Mouse (Mus musculus) R1 (cell line): Measurements from ENCODE around the gene Zic5.

Experiments
- DNase-seq: peaks from one replicate; pipeline ENCODE4 v3.0.0-alpha.2; 2018; ENCODE audit warnings: low read depth, low spot score

Zic5 gene

DNA sequence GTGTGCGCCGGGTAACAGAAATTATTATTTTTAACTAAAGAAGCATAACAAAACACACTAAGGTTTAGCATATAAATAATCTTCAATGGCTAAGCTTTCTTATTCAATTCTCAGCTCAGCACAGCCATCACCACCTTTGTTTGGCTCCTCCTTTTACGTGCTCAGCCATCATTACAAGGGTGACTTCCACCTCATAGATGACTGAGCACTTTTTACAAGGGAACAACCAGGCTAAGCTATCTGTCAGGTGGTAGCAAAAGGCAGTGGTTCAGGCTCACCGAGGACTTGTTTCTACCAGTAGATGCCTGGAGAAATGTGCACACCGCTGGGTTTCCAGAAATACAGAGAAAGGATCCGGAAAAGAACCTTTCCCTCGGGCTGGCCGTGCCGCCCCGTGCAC is 31.4 kb downstream of the Zic5 start:
- peak; percentile 90 for DNase-seq

DNA sequence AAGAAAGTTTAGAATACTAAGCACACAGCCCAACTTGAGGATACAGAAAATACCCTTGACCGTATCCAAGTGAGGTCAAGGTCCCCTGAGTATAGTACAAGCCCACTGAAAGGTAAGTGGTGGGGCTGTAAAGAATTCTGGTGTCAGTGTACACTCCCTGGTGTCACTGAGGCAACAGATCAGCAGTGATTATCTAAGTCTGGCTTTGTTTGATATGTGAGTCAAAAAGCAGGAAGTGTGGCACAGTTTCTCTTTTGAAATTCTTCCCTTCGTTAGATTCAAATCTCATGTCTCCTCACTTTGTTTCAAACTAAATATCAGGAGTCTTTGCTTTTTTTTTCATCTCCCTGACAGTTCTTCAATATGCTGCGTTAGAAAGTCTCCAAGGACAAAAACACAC is 32.9 kb downstream of the Zic5 start:
- peak; percentile 65 for DNase-seq

DNA sequence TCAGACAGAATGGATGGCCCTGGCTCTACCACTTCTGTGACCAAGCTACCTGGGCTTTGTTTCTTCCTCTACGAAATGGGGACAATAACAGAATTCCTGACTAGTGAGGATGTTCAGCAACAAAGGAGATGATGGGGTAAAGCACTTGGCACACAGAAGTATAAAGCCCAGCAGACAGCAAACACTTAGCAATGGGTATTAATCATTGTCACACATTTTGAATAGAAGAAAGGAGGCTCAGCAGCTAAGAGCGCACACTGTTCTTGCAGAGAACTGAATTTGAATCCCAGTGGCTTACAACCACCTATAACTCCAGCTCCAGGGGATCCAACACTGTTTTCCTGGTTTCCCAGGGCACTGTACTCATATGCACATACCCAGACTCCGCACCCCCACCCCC is 37.8 kb downstream of the Zic5 start:
- DNase-seq: no peak

DNA sequence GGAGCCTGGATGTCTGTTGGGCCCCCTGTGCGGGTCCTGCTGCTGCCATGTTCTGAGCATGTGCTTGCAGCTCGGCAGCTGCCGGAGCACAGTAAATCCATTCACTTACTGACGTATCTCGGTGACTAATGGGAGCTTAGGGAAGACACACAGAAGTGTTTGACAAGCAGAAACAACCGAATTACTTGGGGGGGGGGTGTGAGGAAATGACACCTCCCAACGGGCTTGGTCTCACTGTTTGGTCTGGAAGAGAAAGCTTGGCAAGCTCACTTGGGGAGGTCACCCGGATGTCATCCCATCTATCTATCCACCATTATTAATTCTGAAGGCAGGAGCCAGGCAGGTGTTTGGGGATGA is 38.3 kb downstream of the Zic5 start:
- DNase-seq: no peak

DNA sequence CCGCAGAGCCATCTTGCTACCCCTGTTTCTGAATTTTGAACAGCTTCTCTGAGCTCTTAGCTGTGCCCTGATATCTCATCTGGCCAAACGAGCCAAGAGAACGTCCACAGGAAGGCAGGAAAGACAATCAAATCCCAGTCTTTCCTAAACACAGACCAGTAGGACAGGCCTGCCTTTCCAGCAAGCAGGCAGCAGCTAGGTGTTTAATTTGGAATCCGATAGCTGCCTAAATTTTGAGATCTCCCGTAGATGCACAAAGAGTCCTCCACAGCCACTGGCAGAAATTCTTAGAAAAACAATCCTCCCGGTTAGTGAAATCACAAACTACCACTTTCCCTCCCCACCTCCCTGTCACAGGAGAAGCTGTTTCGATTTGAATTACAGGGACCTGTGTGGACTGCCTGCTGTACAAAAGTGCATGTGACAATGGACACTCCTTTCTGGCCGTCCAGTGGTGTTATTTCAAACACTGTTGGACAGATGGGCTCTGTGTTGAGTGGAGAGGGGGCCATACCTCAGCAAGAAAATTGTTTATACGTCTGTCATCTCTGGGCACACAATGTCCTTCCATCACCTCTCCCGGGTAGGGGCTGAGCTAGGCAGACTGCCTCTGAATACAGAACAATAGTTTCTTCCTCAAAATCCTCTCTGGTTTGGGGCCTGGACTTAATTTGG is 38.8 kb downstream of the Zic5 start:
- DNase-seq: no peak

DNA sequence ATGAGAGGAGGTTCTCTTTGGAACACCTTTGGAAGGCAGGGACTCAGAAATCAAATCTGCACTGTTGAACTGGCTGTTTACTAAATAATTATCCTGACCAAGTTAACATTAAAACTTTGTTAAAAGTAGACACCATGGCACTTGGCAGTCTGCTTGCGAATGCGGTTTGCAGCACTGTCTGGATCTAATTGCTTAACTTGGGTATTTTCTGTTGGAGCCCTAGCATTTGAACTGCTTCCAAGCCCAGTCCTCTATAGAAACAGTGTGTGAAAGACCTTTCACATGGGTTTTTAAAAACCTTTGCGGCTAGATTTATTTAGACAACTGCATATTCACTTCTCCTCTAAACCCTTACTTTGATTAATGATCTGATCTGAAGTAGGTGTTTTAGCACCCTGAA is 41.0 kb downstream of the Zic5 start:
- no peak for DNase-seq

DNA sequence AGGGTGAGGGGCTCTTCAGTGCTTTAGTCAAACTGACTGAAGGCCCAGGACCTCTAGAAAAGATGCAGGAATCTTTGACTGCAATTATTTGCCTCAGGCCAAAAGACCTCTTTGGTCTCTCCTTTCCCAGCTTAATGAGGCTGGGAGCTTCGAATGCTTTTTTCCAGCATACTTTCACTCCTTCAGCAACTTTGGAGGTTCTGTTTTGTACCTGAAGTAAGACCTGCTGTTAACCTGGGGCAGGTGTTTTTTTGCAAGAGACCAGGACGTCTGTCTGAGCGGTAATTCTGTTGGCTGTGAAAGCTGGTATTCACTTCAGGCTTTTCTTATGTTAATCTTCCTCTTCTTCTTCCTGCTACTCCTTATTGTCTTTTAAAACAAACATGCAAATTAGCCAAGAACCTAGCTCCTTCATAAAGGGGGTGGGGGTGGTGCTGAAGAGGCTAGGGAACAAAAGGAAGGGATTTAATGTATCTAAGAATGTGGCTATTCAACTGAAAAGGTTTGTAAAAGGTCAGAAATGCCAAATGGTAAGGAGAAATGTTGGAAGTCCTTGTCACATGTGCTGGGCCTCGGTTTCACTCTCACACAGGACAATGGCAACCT is 49.2 kb downstream of the Zic5 start:
- peak; percentile 99 for DNase-seq

DNA sequence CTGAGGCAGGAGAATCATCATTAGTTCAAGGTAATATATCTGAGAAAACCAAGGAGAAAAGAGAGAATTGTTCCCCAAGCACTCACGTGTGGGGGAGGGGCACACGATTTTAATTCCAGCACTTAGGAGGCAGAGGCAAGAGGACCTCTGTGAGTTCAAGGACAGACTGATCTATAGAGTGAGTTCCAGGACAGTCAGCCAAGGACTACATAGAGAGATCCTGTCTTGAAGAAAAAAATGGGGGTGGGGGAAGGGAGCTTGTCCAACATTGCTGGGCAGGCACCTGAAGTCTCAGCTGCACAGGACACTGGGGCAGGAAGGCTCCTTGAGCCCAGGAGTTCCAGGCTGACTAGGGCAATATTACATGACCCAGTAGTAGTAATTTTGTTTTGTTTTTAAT is 50.7 kb downstream of the Zic5 start:
- peak; percentile 88 for DNase-seq

DNA sequence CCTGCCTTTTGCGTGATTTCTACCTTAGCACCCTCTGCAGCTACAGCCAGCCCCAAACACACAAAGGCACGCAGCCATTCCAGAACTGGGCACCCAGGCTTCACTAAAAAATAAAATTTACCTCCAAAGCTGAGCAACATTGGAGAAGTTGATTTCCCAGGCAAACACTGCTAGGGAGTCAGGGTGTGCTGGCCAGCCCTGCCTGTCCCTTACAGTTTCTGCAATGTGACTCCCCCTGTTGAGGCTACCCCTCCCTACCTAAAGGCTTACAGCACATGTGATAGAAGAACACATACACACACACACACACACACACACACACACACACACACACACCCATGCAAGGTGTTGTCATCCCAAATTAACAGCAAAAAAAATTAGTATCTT is 51.9 kb downstream of the Zic5 start:
- no peak for DNase-seq

DNA sequence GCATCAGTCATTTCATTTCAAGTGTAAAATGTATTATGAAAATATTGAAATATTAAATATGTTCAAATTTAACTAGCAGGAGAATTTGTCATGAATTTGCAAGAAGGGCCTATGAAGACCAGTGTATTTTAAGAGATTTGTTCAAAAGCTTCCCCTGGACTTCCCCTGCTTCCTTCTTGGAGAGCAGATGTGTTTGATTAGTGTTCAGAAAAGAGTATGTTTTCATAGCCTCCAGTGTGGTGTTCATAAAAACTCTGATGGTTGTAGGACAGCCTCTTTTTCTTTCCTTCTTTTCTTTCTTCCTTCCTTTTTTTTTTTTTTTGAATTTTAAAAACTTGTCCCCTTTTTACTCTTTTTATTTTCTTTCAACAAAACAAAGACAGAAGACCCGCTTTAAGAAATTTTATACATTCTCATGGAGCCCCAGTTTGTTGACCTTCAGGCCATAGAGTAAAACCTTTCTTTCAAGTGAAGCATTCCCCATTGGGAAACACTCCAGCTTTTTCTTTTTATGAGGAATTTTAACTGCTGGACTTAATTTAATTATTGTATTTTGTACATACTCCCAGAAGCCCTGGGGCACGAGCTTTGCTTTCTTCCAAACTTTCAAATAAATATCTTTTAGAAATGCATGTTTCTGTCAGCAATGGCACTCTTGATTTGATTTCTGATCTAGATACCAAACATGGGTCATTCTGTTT is 52.5 kb downstream of the Zic5 start:
- DNase-seq: no peak
